Mouse (Mus musculus) E14TG2a.4 (cell line): ENCODE results near the gene Tmem189.

Source experiments
- H3K27me3 ChIP-seq: 2 replicates; pipeline ENCODE4 v1.6.1; 2014; ENCODE audit warnings: low read length, control low read depth; ENCODE audit not compliant: insufficient read depth
- H3K36me3 ChIP-seq: 2 replicates; pipeline ENCODE4 v1.6.1; 2014; ENCODE audit warnings: low read length, control low read depth; ENCODE audit not compliant: insufficient read depth
- H3K4me1 ChIP-seq: replicated peaks from 2 replicates; pipeline ENCODE4 v1.6.1; 2014; ENCODE audit warnings: low read depth, low read length, control low read depth
- H3K4me3 ChIP-seq: replicated peaks from 2 replicates; pipeline ENCODE4 v1.5.1; 2014; ENCODE audit warnings: mild to moderate bottlenecking, low read length
- H3K9me3 ChIP-seq: 2 replicates; pipeline ENCODE4 v1.6.1; 2014; ENCODE audit warnings: low read length, control low read depth
- CTCF ChIP-seq: conservative IDR thresholded peaks from 2 replicates; pipeline ENCODE4 v1.5.1; 2014; ENCODE audit warnings: low read length
- NANOG ChIP-seq: IDR thresholded peaks from 2 replicates; pipeline ENCODE4 v1.6.1; 2014; ENCODE audit warnings: borderline replicate concordance, low read length, mixed read lengths
- POU5F1 ChIP-seq: IDR thresholded peaks from 2 replicates; pipeline ENCODE4 v1.6.1; 2014; ENCODE audit warnings: low read length, borderline replicate concordance

Gene Tmem189

DNA sequence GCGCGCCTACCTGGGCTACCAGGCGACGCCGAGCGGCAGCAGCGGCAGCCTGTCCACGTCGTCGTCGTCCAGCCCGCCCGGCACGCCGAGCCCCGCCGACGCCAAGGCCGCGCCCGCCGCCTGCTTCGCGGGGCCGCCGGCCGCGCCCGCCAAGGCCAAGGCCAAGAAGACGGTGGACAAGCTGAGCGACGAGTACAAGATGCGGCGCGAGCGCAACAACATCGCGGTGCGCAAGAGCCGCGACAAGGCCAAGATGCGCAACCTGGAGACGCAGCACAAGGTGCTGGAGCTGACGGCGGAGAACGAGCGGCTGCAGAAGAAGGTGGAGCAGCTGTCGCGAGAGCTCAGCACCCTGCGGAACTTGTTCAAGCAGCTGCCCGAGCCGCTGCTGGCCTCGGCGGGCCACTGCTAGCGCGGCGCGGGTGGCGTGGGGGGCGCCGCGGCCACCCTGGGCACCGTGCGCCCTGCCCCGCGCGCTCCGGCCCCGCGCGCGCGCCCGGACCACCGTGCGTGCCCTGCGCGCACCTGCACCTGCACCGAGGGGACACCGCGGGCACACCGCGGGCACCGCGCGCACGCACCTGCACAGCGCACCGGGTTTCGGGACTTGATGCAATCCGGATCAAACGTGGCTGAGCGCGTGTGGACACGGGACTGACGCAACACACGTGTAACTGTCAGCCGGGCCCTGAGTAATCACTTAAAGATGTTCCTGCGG, at the start of gene Tmem189:
Gene Tmem189, minus strand, starts transcription at position 322 of the 718 bp plus-strand sequence.
- Histone ChIP-seq H3K27me3 (peaks cover 52% of the 10 kb centered on the region), H3K4me1 (peaks cover 30% of the 10 kb centered on the region)
- TF ChIP-seq CTCF = no peak
- no peak for TF ChIP-seq POU5F1
- TF ChIP-seq NANOG = no peak

GRCm38 (mm10) chr2:167739030-167739429, 49.4 kb upstream of the Tmem189 start:
- Histone ChIP-seq H3K36me3 (no peaks in the 10 kb centered on the region), H3K9me3 (no peaks in the 10 kb centered on the region), H3K27me3 (no peaks in the 10 kb centered on the region), H3K4me1 (peaks cover 26% of the 10 kb centered on the region), H3K4me3 (no peak overlapping the region)
- TF ChIP-seq NANOG = no peak
- TF ChIP-seq CTCF = no peak

More for the DNA sequence above, at the start of gene Tmem189:
- Histone ChIP-seq H3K4me3 (peak within 1 kb of the TSS; percentile 82), H3K9me3 (no peaks in the 10 kb centered on the region), H3K36me3 (no peaks in the 10 kb centered on the region)

- TF ChIP-seq NANOG = no peak
- TF ChIP-seq CTCF = no peak
- no peak for TF ChIP-seq POU5F1
- H3K4me1 ChIP-seq = peaks cover 33% of the 10 kb centered on the region
- no peaks in the 10 kb centered on the region for H3K36me3 ChIP-seq
- H3K9me3 ChIP-seq = no peaks in the 10 kb centered on the region
- no peak overlapping the region for H3K4me3 ChIP-seq
- H3K27me3 ChIP-seq = peaks cover 13% of the 10 kb centered on the region
Measured at GRCm38 (mm10) chr2:167734861-167735260, 45.2 kb upstream of the Tmem189 start.

GRCm38 (mm10) chr2:167731149-167731548, 41.5 kb upstream of the Tmem189 start:
- Histone ChIP-seq H3K9me3 (no peaks in the 10 kb centered on the region), H3K27me3 (peaks cover 35% of the 10 kb centered on the region)
- TF ChIP-seq NANOG = no peak
- TF ChIP-seq POU5F1 = no peak
- no peak for TF ChIP-seq CTCF

GRCm38 (mm10) chr2:167730036-167730435, 40.4 kb upstream of the Tmem189 start:
- TF ChIP-seq NANOG (no peak), POU5F1 (no peak), CTCF (no peak)
- Histone ChIP-seq H3K4me3 (no peak overlapping the region), H3K4me1 (peaks cover 16% of the 10 kb centered on the region), H3K36me3 (no peaks in the 10 kb centered on the region), H3K9me3 (no peaks in the 10 kb centered on the region), H3K27me3 (peaks cover 39% of the 10 kb centered on the region)

More at GRCm38 (mm10) chr2:167731149-167731548, 41.5 kb upstream of the Tmem189 start:
- peaks cover 18% of the 10 kb centered on the region for H3K4me1 ChIP-seq
- no peaks in the 10 kb centered on the region for H3K36me3 ChIP-seq
- no peak overlapping the region for H3K4me3 ChIP-seq

- peaks cover 20% of the 10 kb centered on the region for H3K4me1 ChIP-seq
- H3K27me3 ChIP-seq = peaks cover 45% of the 10 kb centered on the region
- no peak overlapping the region for H3K4me3 ChIP-seq
- TF ChIP-seq NANOG = no peak
- TF ChIP-seq CTCF = no peak
- TF ChIP-seq POU5F1 = no peak
- H3K9me3 ChIP-seq = no peaks in the 10 kb centered on the region
- no peaks in the 10 kb centered on the region for H3K36me3 ChIP-seq
Measured at GRCm38 (mm10) chr2:167727161-167727560, 37.5 kb upstream of the Tmem189 start.

- H3K36me3 ChIP-seq = no peaks in the 10 kb centered on the region
- TF ChIP-seq POU5F1 (no peak), NANOG (no peak), CTCF (no peak)
Measured at GRCm38 (mm10) chr2:167725879-167726278, 36.3 kb upstream of the Tmem189 start.

DNA sequence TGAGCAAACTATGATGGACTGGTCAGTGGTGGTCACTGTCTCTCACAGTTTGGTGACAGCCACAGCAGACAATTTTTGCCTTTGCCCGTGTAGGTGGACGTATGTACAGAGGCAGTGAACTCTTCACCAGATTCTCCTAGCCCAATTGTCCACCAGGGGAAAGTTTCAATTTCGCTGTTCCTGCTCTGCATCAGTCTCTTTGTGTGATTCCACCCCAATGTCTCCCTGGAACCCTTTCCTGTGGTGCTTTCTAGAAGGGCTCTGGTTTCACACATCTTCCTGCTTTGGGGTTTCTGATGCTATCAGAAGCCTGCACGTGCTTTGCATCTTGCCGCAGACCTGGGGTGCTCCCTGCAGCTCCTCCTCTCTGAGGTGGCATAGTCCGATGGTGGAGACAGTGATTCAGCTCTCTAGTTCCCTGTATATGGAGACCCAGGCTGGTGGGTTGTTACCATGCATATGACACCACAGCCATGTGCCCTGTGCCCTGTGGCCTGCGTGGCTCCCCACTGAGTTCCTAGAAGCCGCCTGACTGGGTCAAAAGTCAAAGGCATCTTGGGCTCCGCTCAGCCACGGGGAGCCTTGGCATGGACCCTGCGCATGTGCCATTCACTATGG, 34.1 kb upstream of the Tmem189 start:
- Histone ChIP-seq H3K4me3 (no peak overlapping the region), H3K9me3 (no peaks in the 10 kb centered on the region), H3K4me1 (peaks cover 20% of the 10 kb centered on the region), H3K36me3 (no peaks in the 10 kb centered on the region), H3K27me3 (peaks cover 48% of the 10 kb centered on the region)
- TF ChIP-seq POU5F1 (no peak), CTCF (no peak), NANOG (no peak)

More at GRCm38 (mm10) chr2:167725879-167726278, 36.3 kb upstream of the Tmem189 start:
- Histone ChIP-seq H3K27me3 (peaks cover 49% of the 10 kb centered on the region), H3K4me3 (no peak overlapping the region), H3K9me3 (no peaks in the 10 kb centered on the region), H3K4me1 (peaks cover 26% of the 10 kb centered on the region)
